Mouse (Mus musculus): ENCODE results near the gene Cenpf. TPM values are rescaled to one million over a fixed set of nuclear protein-coding genes. Genes with fewer than 3 reads are reported as not detected.

The Cenpf gene
- polyA plus RNA-seq, 2 experiments = 12.0 to 43.2 TPM

- WGBS (ENCODE audit: insufficient replicate concordance) = 81% methylated on average over 8 of the region's 8 CpGs
- Histone ChIP-seq H3K9ac (replicated peaks) (no peak overlapping the region), H3K4me1 (replicated peaks; ENCODE audit: control insufficient read depth in 2 of 2, insufficient read depth in 2 of 2, low read length in 1 of 2) (no peaks in the 10 kb centered on the region), H3K4me2 (ENCODE audit: low read depth) (no peak overlapping the region), H3K36me3 (replicated peaks; ENCODE audit: control insufficient read depth, insufficient read depth, low read depth) (peaks cover 75% of the 10 kb centered on the region), H3K27ac (no peak overlapping the region), H3K9me3 (ENCODE audit: control insufficient read depth, low read length) (no peaks in the 10 kb centered on the region), H3K27me3 (ENCODE audit: control insufficient read depth, insufficient read depth, low read length) (no peaks in the 10 kb centered on the region), H3K4me3 (ENCODE audit: insufficient read depth in 1 of 2, low read depth in 2 of 2, low read length in 2 of 2) (no peak overlapping the region)
- DNase-seq (ENCODE audit: low read depth in 3 of 3, low spot score in 3 of 3) = no peak
- TF ChIP-seq CTCF (IDR thresholded peaks at IDR 0.05; ENCODE audit: low read depth) (no peak), EP300 (IDR thresholded peaks at IDR 0.05; ENCODE audit: low read depth) (no peak)
- ATAC-seq (ENCODE audit: insufficient read depth) = no peak
Observed at GRCm38 (mm10) chr1:189657406-189657805, 30.5 kb downstream of the Cenpf start.

GRCm38 (mm10) chr1:189653746-189654145 is 34.1 kb downstream of the Cenpf start:
- Histone ChIP-seq H3K27ac (no peak overlapping the region), H3K36me3 (replicated peaks; ENCODE audit: control insufficient read depth, insufficient read depth, low read depth) (peaks cover 81% of the 10 kb centered on the region), H3K4me2 (ENCODE audit: low read depth) (no peak overlapping the region), H3K4me1 (replicated peaks; ENCODE audit: control insufficient read depth in 2 of 2, insufficient read depth in 2 of 2, low read length in 1 of 2) (no peaks in the 10 kb centered on the region), H3K9ac (replicated peaks) (no peak overlapping the region), H3K4me3 (ENCODE audit: insufficient read depth in 1 of 2, low read depth in 2 of 2, low read length in 2 of 2) (no peak overlapping the region), H3K27me3 (ENCODE audit: control insufficient read depth, insufficient read depth, low read length) (no peaks in the 10 kb centered on the region), H3K9me3 (ENCODE audit: control insufficient read depth, low read length) (no peaks in the 10 kb centered on the region)
- TF ChIP-seq CTCF (IDR thresholded peaks at IDR 0.05; ENCODE audit: low read depth) = no peak
- no peak for TF ChIP-seq EP300 (IDR thresholded peaks at IDR 0.05; ENCODE audit: low read depth)
- no peak for ATAC-seq (ENCODE audit: insufficient read depth)
- DNase-seq (ENCODE audit: low read depth in 3 of 3, low spot score in 3 of 3) = no peak
- WGBS (ENCODE audit: insufficient replicate concordance) = 77% methylated on average over 3 of the region's 3 CpGs

GRCm38 (mm10) chr1:189646597-189646996 is 41.3 kb downstream of the Cenpf start:
- peaks cover 83% of the 10 kb centered on the region for H3K36me3 ChIP-seq (replicated peaks; ENCODE audit: control insufficient read depth, insufficient read depth, low read depth)
- no peaks in the 10 kb centered on the region for H3K9me3 ChIP-seq (ENCODE audit: control insufficient read depth, low read length)
- WGBS (ENCODE audit: insufficient replicate concordance) = 85% methylated on average over 6 of the region's 6 CpGs
- no peak overlapping the region for H3K4me3 ChIP-seq (ENCODE audit: insufficient read depth in 1 of 2, low read depth in 2 of 2, low read length in 2 of 2)
- H3K27me3 ChIP-seq (ENCODE audit: control insufficient read depth, insufficient read depth, low read length) = no peaks in the 10 kb centered on the region
- no peak overlapping the region for H3K9ac ChIP-seq (replicated peaks)
- no peak overlapping the region for H3K27ac ChIP-seq
- no peaks in the 10 kb centered on the region for H3K4me1 ChIP-seq (replicated peaks; ENCODE audit: control insufficient read depth in 2 of 2, insufficient read depth in 2 of 2, low read length in 1 of 2)
- ATAC-seq (ENCODE audit: insufficient read depth) (no peak), DNase-seq (ENCODE audit: low read depth in 3 of 3, low spot score in 3 of 3) (no peak)
- TF ChIP-seq CTCF (IDR thresholded peaks at IDR 0.05; ENCODE audit: low read depth) (0 out of 2 replicates have a peak, but pooled peaks have one; percentile 5), EP300 (IDR thresholded peaks at IDR 0.05; ENCODE audit: low read depth) (no peak)
- H3K4me2 ChIP-seq (ENCODE audit: low read depth) = no peak overlapping the region

GRCm38 (mm10) chr1:189645371-189645770 is 42.5 kb downstream of the Cenpf start:
- Histone ChIP-seq H3K4me2 (ENCODE audit: low read depth) (no peak overlapping the region), H3K4me1 (replicated peaks; ENCODE audit: control insufficient read depth in 2 of 2, insufficient read depth in 2 of 2, low read length in 1 of 2) (no peaks in the 10 kb centered on the region), H3K27me3 (ENCODE audit: control insufficient read depth, insufficient read depth, low read length) (no peaks in the 10 kb centered on the region), H3K36me3 (replicated peaks; ENCODE audit: control insufficient read depth, insufficient read depth, low read depth) (peaks cover 84% of the 10 kb centered on the region), H3K27ac (no peak overlapping the region), H3K4me3 (ENCODE audit: insufficient read depth in 1 of 2, low read depth in 2 of 2, low read length in 2 of 2) (no peak overlapping the region), H3K9me3 (ENCODE audit: control insufficient read depth, low read length) (no peaks in the 10 kb centered on the region), H3K9ac (replicated peaks) (no peak overlapping the region)
- WGBS (ENCODE audit: insufficient replicate concordance) = 91% methylated on average over 2 of the region's 2 CpGs
- TF ChIP-seq CTCF (IDR thresholded peaks at IDR 0.05; ENCODE audit: low read depth) = no peak
- no peak for TF ChIP-seq EP300 (IDR thresholded peaks at IDR 0.05; ENCODE audit: low read depth)
- DNase-seq (ENCODE audit: low read depth in 3 of 3, low spot score in 3 of 3) (no peak), ATAC-seq (ENCODE audit: insufficient read depth) (no peak)

GRCm38 (mm10) chr1:189644700-189645345 is 43.1 kb downstream of the Cenpf start:
- TF ChIP-seq CTCF (IDR thresholded peaks at IDR 0.05; ENCODE audit: low read depth) (no peak), EP300 (IDR thresholded peaks at IDR 0.05; ENCODE audit: low read depth) (no peak)
- no peak for DNase-seq (ENCODE audit: low read depth in 3 of 3, low spot score in 3 of 3)
- Histone ChIP-seq H3K27ac (no peak overlapping the region), H3K4me1 (replicated peaks; ENCODE audit: control insufficient read depth in 2 of 2, insufficient read depth in 2 of 2, low read length in 1 of 2) (no peaks in the 10 kb centered on the region), H3K9me3 (ENCODE audit: control insufficient read depth, low read length) (no peaks in the 10 kb centered on the region), H3K36me3 (replicated peaks; ENCODE audit: control insufficient read depth, insufficient read depth, low read depth) (peaks cover 83% of the 10 kb centered on the region), H3K9ac (replicated peaks) (no peak overlapping the region), H3K4me3 (ENCODE audit: insufficient read depth in 1 of 2, low read depth in 2 of 2, low read length in 2 of 2) (no peak overlapping the region), H3K4me2 (ENCODE audit: low read depth) (no peak overlapping the region), H3K27me3 (ENCODE audit: control insufficient read depth, insufficient read depth, low read length) (no peaks in the 10 kb centered on the region)
- WGBS (ENCODE audit: insufficient replicate concordance) = 88% methylated on average over 3 of the region's 3 CpGs
- ATAC-seq (ENCODE audit: insufficient read depth) = no peak

Measured in liver, embryonic 14.5 days (tissue).